Mouse (Mus musculus): ENCODE results near the gene Olfr749. TPM values are rescaled to one million over a fixed set of nuclear protein-coding genes. Genes with fewer than 3 reads are reported as not detected.
"Not testable (repeated sequence)": the region's sequence is repeated elsewhere in the genome, so short reads cannot be mapped to it uniquely, and the experiment has no call there.

Gene Olfr749
- total RNA-seq (2014; fragmentation: Nextera tagmentation) (not detected in 2 replicates), total RNA-seq (2017) (not detected in 2 replicates)

DNA sequence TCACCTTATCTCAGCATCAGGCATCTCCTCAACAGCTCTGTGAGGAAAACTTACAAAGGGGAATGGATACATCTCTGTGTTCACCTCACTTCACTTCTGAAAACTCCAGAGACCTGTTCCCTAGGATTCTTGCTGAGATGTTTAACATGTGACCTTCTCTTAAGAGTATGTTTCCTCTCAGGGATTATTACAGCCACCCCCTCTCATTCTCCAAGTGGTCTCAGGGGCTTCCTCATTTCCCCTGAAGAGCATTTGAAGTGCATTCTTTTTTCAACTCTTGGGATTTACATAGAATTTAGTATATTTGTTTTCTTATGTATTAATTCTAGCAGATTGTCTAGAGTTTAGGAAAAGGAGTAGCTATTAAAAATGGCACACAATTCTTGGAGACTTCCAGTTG lies at the start of gene Olfr749:
Olfr749 (minus strand) TSS at position 101 of the 400 bp plus-strand sequence.
- no peak for ATAC-seq (replicated peaks; ENCODE audit: low FRiP score, low TSS enrichment, poor library complexity, severe bottlenecking)

DNA sequence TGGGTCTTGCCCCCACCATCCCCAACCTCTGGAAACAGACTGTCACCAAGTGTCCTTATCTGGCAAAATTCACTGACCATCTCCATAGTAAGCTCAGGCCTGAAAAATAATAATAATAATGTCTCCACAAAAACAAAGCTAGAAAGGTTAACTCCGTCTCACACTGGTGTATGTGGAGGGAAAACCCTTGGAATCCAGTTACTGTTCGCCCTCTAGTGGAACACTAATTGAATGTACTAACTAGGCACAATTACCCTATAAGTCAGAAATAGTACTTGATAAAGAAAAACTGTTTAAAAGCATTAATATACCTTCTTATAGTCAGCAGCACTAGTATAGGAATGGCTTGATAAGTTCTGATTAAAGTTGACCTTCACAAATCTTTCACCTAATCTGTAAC lies 43.3 kb upstream of the Olfr749 start:
- peak; percentile 50; the same call in 1 of the 2 replicates for ATAC-seq (replicated peaks; ENCODE audit: low FRiP score, low TSS enrichment, poor library complexity, severe bottlenecking)

DNA sequence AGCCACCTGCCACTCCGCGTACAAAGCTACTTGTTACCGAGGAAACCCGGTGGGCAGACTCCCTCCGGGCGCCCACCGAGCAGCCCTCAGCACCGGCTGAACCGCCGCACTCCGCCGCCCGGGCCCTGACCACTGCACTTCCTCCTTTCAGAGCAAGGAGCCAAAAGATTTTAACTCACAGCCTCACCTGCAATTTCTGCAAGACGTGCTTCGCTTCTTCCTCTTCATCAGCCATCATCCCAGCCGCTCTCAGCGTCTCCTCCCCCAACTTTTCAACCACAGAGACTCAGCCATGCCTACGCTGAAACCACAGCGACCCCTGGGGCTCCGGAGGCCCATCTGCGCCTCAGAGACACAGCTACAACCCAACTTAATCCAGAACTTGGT lies 40.4 kb upstream of the Olfr749 start, which contains the start of gene Ttc5:
Ttc5 (minus strand) TSS at position 269 of the 387 bp plus-strand sequence.
- ATAC-seq (replicated peaks; ENCODE audit: low FRiP score, low TSS enrichment, poor library complexity, severe bottlenecking), result peak; percentile 97

DNA sequence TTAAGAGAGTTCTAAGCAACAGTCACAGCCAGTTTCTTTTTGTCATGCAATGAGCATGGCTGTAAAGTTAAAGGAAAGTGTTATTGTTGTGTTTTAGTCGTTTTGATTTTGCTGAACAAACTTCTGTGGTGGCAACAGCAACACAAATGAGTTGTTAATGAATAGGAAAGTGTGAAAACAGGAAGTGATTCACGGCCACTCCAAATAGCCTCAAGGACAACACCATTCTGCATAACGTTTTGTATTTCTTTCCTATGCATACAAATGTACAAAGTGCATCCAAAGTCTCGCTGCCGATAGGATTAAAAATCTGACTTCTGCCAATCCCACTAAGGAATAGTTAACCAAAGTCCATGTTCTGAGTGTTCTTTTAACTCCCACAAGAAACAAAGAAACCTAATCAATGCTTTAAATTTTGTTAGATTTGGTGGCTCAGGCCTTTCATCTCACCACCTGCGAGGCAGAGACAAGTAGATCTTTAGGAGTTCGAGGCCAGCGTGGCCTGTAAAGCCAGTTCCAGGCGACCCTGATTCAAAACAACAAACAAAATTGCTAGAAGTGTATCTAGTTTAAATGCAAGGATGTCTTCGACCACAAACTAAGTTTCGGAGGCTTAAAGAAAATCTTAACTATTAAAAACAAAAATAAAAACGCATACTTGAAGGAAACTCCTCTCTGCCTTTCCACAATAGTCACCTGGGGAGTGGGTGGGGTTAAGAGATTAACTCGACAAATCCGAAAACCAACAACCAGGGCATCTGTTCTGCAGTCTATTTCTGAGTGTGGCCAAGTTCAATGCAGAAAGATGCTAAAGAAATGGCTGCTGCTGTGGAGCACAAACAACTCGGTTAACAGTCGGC lies 39.7 kb upstream of the Olfr749 start:
- no peak for ATAC-seq (replicated peaks; ENCODE audit: low FRiP score, low TSS enrichment, poor library complexity, severe bottlenecking)

DNA sequence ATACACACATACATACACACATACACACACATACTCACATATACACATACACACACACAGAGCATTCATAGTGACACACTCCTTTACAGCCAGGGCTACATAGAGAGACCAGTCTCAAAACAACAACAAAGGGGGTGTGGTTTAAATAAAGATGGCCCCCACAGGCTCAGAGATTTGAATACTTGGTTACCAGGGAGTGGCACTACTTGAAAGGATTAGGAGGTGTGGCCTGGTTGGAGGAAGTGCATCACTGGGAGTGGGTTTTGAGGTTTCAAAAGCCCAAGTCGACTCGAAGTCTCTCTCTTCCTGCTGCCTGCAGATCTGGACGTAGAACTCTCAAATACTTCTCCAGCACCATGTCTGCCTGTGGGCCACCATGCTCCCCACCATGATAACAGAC lies 37.3 kb upstream of the Olfr749 start:
- ATAC-seq (replicated peaks; ENCODE audit: low FRiP score, low TSS enrichment, poor library complexity, severe bottlenecking), result no peak

DNA sequence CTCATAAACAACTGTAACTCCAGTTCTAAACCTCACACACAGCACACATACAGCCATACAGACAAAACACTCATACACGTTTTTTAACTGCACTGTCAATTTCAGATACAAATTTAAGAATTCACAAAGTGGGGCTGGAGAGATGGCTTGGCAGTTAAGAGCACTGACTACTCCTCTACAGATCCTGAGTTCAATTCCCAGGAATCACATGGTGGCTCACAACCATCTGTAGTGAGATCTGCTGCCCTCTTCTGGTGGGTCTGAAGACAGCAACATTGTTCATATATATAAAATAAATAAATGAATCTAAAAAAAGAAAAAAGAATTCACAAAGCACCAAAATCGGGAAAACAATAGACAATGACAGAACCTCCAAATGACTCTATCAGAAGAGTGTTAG lies 26.4 kb upstream of the Olfr749 start:
- ATAC-seq (replicated peaks; ENCODE audit: low FRiP score, low TSS enrichment, poor library complexity, severe bottlenecking), result no peak

DNA sequence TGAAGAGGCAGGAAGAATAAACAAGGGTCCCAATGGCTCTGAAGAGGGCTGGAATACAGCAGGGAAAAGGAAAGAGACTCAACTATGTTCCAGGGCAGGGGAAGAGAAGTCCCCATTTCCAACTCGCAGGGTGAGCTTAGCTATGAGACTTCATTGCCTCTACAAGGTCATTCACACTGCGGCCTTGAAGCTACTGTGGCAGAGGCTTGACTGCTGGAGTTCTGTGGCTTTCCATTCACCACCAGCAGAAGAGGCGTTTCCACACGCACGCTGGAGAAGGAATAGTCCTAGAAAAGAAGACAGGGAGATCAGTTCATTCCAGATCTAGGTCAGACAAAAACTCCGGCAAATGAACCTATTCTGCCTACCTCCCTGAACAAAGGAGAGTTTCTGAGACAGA lies 20.8 kb upstream of the Olfr749 start:
- no peak for ATAC-seq (replicated peaks; ENCODE audit: low FRiP score, low TSS enrichment, poor library complexity, severe bottlenecking)

DNA sequence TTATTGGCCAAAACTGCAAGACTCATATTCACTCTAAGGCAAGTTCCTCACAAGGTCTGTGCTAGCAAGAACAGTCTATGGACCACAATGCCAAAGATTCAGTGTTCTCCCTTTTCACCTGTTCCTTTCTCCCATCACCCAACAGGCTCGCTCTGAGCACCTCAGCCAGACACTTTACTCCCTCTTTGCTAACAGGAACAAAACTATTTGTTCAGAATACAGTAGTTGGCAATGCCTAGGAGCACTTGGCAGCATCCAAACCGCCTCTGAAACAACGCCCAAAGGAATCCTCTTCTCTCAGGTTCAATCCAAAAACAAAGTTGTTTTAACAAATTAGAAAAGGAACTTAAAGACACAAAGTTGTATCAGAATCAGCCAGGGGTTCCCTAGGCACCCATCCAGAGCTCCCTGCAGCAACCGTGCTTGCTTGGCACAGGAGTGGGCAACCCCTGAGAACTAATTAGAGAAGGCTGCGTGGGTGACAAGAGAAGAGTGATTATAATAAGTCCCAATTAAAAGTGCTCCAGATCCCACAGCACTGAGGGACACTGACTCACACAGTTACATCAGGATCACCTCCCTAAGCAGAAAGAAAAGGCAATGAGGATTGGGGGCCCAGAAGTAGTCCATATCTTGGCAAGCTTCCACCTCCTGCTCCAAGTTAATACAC lies 13.7 kb upstream of the Olfr749 start:
- no peak for ATAC-seq (replicated peaks; ENCODE audit: low FRiP score, low TSS enrichment, poor library complexity, severe bottlenecking)

DNA sequence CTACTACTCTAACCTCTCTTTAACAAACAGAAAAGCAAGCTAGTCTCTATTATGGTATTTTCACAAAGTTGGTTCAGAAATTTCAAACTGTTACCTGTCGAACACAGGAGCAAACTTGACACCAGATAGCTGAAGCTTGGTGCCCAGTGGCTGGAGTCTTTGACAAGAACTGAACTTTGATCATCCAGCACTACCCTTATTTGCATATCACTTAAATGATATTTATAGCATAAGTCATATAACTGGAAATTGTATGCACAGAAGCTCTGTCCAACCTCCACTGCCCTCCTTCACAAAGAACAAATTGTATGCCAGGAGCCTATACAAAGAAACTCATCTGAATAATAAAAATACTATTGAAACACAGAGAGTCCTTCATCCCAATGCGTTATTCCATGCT lies 3.3 kb downstream of the Olfr749 start:
- no peak for ATAC-seq (replicated peaks; ENCODE audit: low FRiP score, low TSS enrichment, poor library complexity, severe bottlenecking)

DNA sequence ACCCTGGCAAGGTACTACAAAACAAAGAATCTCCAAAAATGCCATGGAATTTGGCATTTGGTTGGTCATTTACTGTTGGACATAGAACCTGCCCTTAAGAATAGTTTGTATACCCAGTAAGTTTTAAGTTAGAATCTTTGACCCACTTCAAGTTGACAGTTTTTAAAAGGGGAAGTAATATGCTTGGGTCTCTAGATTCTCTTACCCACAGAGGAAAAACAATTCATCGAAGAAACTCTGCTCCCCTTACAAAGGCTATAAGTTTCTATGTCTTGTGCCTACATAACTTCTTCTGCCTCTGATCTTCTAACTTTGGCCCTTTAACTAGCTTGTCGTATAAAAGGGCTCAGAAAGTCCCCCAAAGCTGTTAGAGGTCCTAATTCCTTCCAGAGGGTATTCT lies 4.6 kb downstream of the Olfr749 start:
- no peak for ATAC-seq (replicated peaks; ENCODE audit: low FRiP score, low TSS enrichment, poor library complexity, severe bottlenecking)

DNA sequence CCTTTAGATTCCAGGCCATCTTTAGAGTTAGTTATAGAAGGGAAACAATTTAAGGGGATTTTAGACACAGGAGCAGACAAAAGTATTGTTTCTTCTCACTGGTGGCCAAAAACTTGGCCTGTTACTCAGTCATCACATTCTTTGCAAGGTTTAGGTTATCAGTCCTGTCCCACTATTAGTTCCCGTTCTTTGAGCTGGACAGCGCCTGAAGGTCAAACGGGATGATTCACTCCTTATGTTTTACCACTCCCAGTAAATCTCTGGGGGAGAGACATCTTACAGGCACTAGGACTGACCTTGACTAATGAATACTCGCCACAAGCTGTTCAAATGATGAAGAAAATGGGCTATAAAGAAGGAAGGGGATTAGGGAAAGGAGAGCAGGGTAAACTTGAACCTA lies 22.5 kb downstream of the Olfr749 start:
- not testable (repeated sequence) for ATAC-seq (replicated peaks; ENCODE audit: low FRiP score, low TSS enrichment, poor library complexity, severe bottlenecking)

DNA sequence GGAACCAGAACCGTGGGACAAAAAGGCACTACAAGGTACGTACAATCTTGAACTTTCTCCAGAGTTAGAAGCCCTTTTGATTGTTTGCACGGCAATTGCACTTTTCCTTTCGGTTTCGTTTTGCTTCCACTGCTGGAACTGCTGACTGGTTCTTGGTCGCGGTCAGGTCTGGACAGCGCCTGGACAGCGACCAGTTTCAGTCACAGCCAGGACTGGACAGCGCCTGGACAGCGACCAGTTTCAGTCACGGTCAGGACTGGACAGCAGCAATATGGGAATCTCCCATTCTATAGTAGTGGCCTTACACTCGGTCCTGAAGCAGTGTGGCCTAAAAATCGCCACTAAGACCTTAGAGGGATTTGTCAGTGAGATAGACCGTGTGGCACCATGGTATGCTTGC lies 25.0 kb downstream of the Olfr749 start:
- not testable (repeated sequence) for ATAC-seq (replicated peaks; ENCODE audit: low FRiP score, low TSS enrichment, poor library complexity, severe bottlenecking)

DNA sequence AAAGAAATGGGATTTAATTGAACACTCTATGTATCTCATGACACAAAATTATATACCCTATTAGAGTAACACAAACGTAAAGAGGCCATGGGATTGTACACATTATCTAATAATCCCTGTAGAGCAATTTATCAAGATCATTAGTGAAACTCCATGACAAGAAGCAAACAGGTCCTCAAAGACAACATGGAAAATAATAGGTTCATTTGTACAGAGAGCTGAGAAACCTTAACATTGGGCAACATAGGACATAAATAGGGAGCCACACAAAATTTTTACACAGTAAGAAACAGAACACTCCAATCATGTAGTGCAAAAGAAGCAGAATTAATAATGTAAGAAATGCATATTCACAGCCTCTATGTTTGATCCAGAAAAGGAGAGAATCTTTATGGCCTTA lies 37.8 kb downstream of the Olfr749 start, which contains the start of gene Olfr748:
Olfr748 (plus strand) TSS at position 301 of the 400 bp plus-strand sequence.
- ATAC-seq (replicated peaks; ENCODE audit: low FRiP score, low TSS enrichment, poor library complexity, severe bottlenecking), result no peak

DNA sequence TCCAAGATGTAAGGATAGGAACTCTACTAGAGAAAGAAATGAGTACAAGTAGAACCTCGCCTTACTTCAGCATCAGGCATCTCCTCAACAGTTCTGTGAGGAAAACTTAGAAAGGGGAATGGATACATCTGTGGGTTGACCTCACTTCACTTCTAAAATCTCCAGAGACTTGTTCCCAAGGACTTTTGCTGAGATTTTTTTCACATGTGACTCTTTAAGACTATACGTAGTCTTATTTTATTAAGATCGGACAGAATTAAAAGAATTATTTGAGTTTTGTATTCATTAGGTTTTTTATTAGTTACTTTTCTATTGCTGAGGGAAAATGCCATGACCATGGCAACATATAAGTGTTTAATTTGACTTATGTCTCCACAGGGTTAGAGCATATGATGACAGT lies 51.8 kb downstream of the Olfr749 start, which contains the start of gene Olfr747:
Olfr747 (minus strand) TSS at position 101 of the 400 bp plus-strand sequence.
- no peak for ATAC-seq (replicated peaks; ENCODE audit: low FRiP score, low TSS enrichment, poor library complexity, severe bottlenecking)

Other genes with a start within 250 kb of the Olfr749 start
- not detected in 2 replicates for gene Olfr742, start 241.5 kb downstream of the Olfr749 start, total RNA-seq (2014; fragmentation: Nextera tagmentation)
- gene Olfr742, start 241.5 kb downstream of the Olfr749 start, total RNA-seq (2017), result not detected in 2 replicates
- not detected in 2 replicates for gene Olfr743, start 223.3 kb downstream of the Olfr749 start, total RNA-seq (2014; fragmentation: Nextera tagmentation)
- not detected in 2 replicates for gene Olfr743, start 223.3 kb downstream of the Olfr749 start, total RNA-seq (2017)
- gene Olfr744, start 130.2 kb downstream of the Olfr749 start, total RNA-seq (2014; fragmentation: Nextera tagmentation), result not detected in 2 replicates
- gene Olfr744, start 130.2 kb downstream of the Olfr749 start, total RNA-seq (2017), result not detected in 2 replicates
- gene Olfr745, start 105.7 kb downstream of the Olfr749 start, total RNA-seq (2014; fragmentation: Nextera tagmentation), result not detected in 2 replicates
- not detected in 2 replicates for gene Olfr745, start 105.7 kb downstream of the Olfr749 start, total RNA-seq (2017)
- gene Olfr746, start 98.0 kb downstream of the Olfr749 start, total RNA-seq (2014; fragmentation: Nextera tagmentation), result not detected in 2 replicates
- gene Olfr746, start 98.0 kb downstream of the Olfr749 start, total RNA-seq (2017), result not detected in 2 replicates
- not detected in 2 replicates for gene Olfr747, start 51.9 kb downstream of the Olfr749 start, total RNA-seq (2014; fragmentation: Nextera tagmentation)
- gene Olfr747, start 51.9 kb downstream of the Olfr749 start, total RNA-seq (2017), result not detected in 2 replicates
- not detected in 2 replicates for gene Olfr748, start 37.7 kb downstream of the Olfr749 start, total RNA-seq (2014; fragmentation: Nextera tagmentation)
- gene Olfr748, start 37.7 kb downstream of the Olfr749 start, total RNA-seq (2017), result not detected in 2 replicates
- 25.4 and 29.8 TPM in 2 replicates for gene Ttc5, start 40.4 kb upstream of the Olfr749 start, total RNA-seq (2014; fragmentation: Nextera tagmentation)
- gene Ttc5, start 40.4 kb upstream of the Olfr749 start, total RNA-seq (2017), result 25.4 and 36.3 TPM in 2 replicates
- not detected in 2 replicates for gene Ccnb1ip1, start 62.6 kb upstream of the Olfr749 start, total RNA-seq (2014; fragmentation: Nextera tagmentation)
- gene Ccnb1ip1, start 62.6 kb upstream of the Olfr749 start, total RNA-seq (2017), result not detected in 2 replicates
- gene Parp2, start 62.7 kb upstream of the Olfr749 start, total RNA-seq (2014; fragmentation: Nextera tagmentation), result 66.6 and 128 TPM in 2 replicates
- gene Parp2, start 62.7 kb upstream of the Olfr749 start, total RNA-seq (2017), result 89.0 and 128 TPM in 2 replicates
- 11.1 and 25.3 TPM in 2 replicates for gene Tep1, start 125.5 kb upstream of the Olfr749 start, total RNA-seq (2014; fragmentation: Nextera tagmentation)
- 2.7 and 9.1 TPM in 2 replicates for gene Tep1, start 125.5 kb upstream of the Olfr749 start, total RNA-seq (2017)
- not detected in 2 replicates for gene Klhl33, start 152.4 kb upstream of the Olfr749 start, total RNA-seq (2014; fragmentation: Nextera tagmentation)
- gene Klhl33, start 152.4 kb upstream of the Olfr749 start, total RNA-seq (2017), result not detected in 2 replicates
- gene Osgep, start 179.8 kb upstream of the Olfr749 start, total RNA-seq (2014; fragmentation: Nextera tagmentation), result 76.3 and 83.3 TPM in 2 replicates
- gene Osgep, start 179.8 kb upstream of the Olfr749 start, total RNA-seq (2017), result 80.5 and 105 TPM in 2 replicates
- 152 and 166 TPM in 2 replicates for gene Apex1, start 179.9 kb upstream of the Olfr749 start, total RNA-seq (2014; fragmentation: Nextera tagmentation)
- gene Apex1, start 179.9 kb upstream of the Olfr749 start, total RNA-seq (2017), result 202 and 220 TPM in 2 replicates
- 12.6 and 21.0 TPM in 2 replicates for gene Pip4p1, start 185.8 kb upstream of the Olfr749 start, total RNA-seq (2014; fragmentation: Nextera tagmentation)
- gene Pip4p1, start 185.8 kb upstream of the Olfr749 start, total RNA-seq (2017), result 10.9 and 12.6 TPM in 2 replicates
- gene Pnp, start 186.0 kb upstream of the Olfr749 start, total RNA-seq (2014; fragmentation: Nextera tagmentation), result 297 and 354 TPM in 2 replicates
- gene Pnp, start 186.0 kb upstream of the Olfr749 start, total RNA-seq (2017), result 162 and 277 TPM in 2 replicates
- gene Gm49342, start 199.4 kb upstream of the Olfr749 start, total RNA-seq (2014; fragmentation: Nextera tagmentation), result not detected in 2 replicates
- 194 and 233 TPM in 2 replicates for gene Gm49342, start 199.4 kb upstream of the Olfr749 start, total RNA-seq (2017)
- gene Pnp2, start 210.9 kb upstream of the Olfr749 start, total RNA-seq (2014; fragmentation: Nextera tagmentation), result 28.8 and 44.9 TPM in 2 replicates
- 9.8 and 12.2 TPM in 2 replicates for gene Pnp2, start 210.9 kb upstream of the Olfr749 start, total RNA-seq (2017)

Measured in megakaryocyte-erythroid progenitor cell, adult 5-6 weeks (primary cell).